Mouse (Mus musculus) telencephalon, adult 2 months (tissue): ENCODE measurements around the gene Dhdds.

ENCODE experiments used
- DNase-seq: peaks from one replicate; pipeline ENCODE4 v3.0.0-alpha.2; 2011; ENCODE audit warnings: low read depth, low spot score

Dhdds gene

GRCm38 (mm10) chr4:134000466-134001438, at the start of gene Dhdds:
Dhdds (minus strand) TSS chr4:134000918.
- DNase-seq = peak; percentile 95

- DNase-seq = no peak
Observed at GRCm38 (mm10) chr4:134047648-134048047, 46.9 kb upstream of the Dhdds start.

GRCm38 (mm10) chr4:134043041-134043440, 42.3 kb upstream of the Dhdds start:
- no peak for DNase-seq

- no peak for DNase-seq
Observed at GRCm38 (mm10) chr4:134041317-134042123, 40.8 kb upstream of the Dhdds start.

- DNase-seq = peak; percentile 33
Observed at GRCm38 (mm10) chr4:134035953-134036352, 35.2 kb upstream of the Dhdds start.

- DNase-seq = no peak
Observed at GRCm38 (mm10) chr4:134025802-134026201, 25.1 kb upstream of the Dhdds start.

- no peak for DNase-seq
Observed at GRCm38 (mm10) chr4:134020621-134021020, 19.9 kb upstream of the Dhdds start.

GRCm38 (mm10) chr4:134019641-134020351, 19.1 kb upstream of the Dhdds start:
- DNase-seq = no peak

GRCm38 (mm10) chr4:134019210-134019609, 18.5 kb upstream of the Dhdds start:
- no peak for DNase-seq

GRCm38 (mm10) chr4:134018779-134019145, 18.0 kb upstream of the Dhdds start, which contains the start of gene Lin28a:
Lin28a (minus strand) TSS chr4:134018841.
- DNase-seq = no peak

- DNase-seq = no peak
Observed at GRCm38 (mm10) chr4:134018038-134018778, 17.5 kb upstream of the Dhdds start.

- DNase-seq = no peak
Observed at GRCm38 (mm10) chr4:134017201-134017865, 16.6 kb upstream of the Dhdds start.

- DNase-seq = no peak
Observed at GRCm38 (mm10) chr4:134016767-134017166, 16.0 kb upstream of the Dhdds start.

- no peak for DNase-seq
Observed at GRCm38 (mm10) chr4:134016208-134016607, 15.5 kb upstream of the Dhdds start.

- DNase-seq = no peak
Observed at GRCm38 (mm10) chr4:134012858-134013528, 12.3 kb upstream of the Dhdds start.

GRCm38 (mm10) chr4:134011450-134012414, 11.0 kb upstream of the Dhdds start:
- no peak for DNase-seq

- DNase-seq = no peak
Observed at GRCm38 (mm10) chr4:134009709-134010108, 9.0 kb upstream of the Dhdds start.

- no peak for DNase-seq
Observed at GRCm38 (mm10) chr4:134006845-134007244, 6.1 kb upstream of the Dhdds start.
